Mouse (Mus musculus) neural tube, embryonic 13.5 days (tissue): ENCODE measurements at regions not wholly inside any gene's neighbourhood (a gene's known extent, or its start where the extent isn't known, plus 50 kb on each side); places are given as distances from the start of the nearest gene placed in this dataset.

ENCODE experiments used
- ATAC-seq: fragments of 200-750 bp; cut with Nextera tagmentation; 2 replicates; pipeline ENCODE4 v1.8.0; 2017; ENCODE audit warnings: low read depth, mild to moderate bottlenecking, moderate TSS enrichment, moderate library complexity
- H3K27ac ChIP-seq: fragments of 300-500 bp; sonication (generic); replicated peaks from 2 replicates; pipeline ENCODE4 v1.5.1; 2015; ENCODE audit warnings: moderate library complexity, mild to moderate bottlenecking, inconsistent platforms
- H3K27me3 ChIP-seq: fragments of 300-500 bp; sonication (generic); 2 replicates; pipeline ENCODE4 v1.6.1; 2015; ENCODE audit warnings: mild to moderate bottlenecking, inconsistent platforms
- H3K36me3 ChIP-seq: fragments of 300-500 bp; sonication (generic); 2 replicates; pipeline ENCODE4 v1.6.1; 2015; ENCODE audit warnings: mild to moderate bottlenecking, inconsistent platforms
- H3K4me1 ChIP-seq: fragments of 300-500 bp; sonication (generic); replicated peaks from 2 replicates; pipeline ENCODE4 v1.6.1; 2015; ENCODE audit warnings: inconsistent platforms
- H3K4me2 ChIP-seq: fragments of 300-500 bp; sonication (generic); 2 replicates; pipeline ENCODE4 v1.6.1; 2015; ENCODE audit warnings: inconsistent platforms, mild to moderate bottlenecking, moderate library complexity
- H3K4me3 ChIP-seq: fragments of 300-500 bp; sonication (generic); 2 replicates; pipeline ENCODE4 v1.5.1; 2015; ENCODE audit warnings: mild to moderate bottlenecking, inconsistent platforms
- H3K9ac ChIP-seq: fragments of 300-500 bp; sonication (generic); 2 replicates; pipeline ENCODE4 v1.6.1; 2015; ENCODE audit warnings: moderate library complexity, mild to moderate bottlenecking, inconsistent platforms
- H3K9me3 ChIP-seq: fragments of 300-500 bp; sonication (generic); 2 replicates; pipeline ENCODE4 v1.6.1; 2016; ENCODE audit warnings: inconsistent platforms
- WGBS: fragments of 180-500 bp; shearing (Covaris S2); methylation state at CpG from one replicate; pipeline ENCODE4 v1.1.7; 2015; 5-methylcytosine and 5-hydroxymethylcytosine counted together

- no peak for ATAC-seq
- 62% methylated on average over 8 of the region's 8 CpGs for WGBS
Observed at GRCm38 (mm10) chr9:101329032-101329824, 77.6 kb upstream of the Ppp2r3a start.

GRCm38 (mm10) chr9:101326961-101327360 lies 75.4 kb upstream of the Ppp2r3a start:
- no peaks in the 10 kb centered on the region for H3K9me3 ChIP-seq
- H3K27ac ChIP-seq: no peak overlapping the region
- H3K4me1 ChIP-seq: no peaks in the 10 kb centered on the region
- H3K9ac ChIP-seq: no peak overlapping the region
- no peaks in the 10 kb centered on the region for H3K27me3 ChIP-seq
- H3K36me3 ChIP-seq: no peaks in the 10 kb centered on the region
- H3K4me2 ChIP-seq: no peak overlapping the region
- H3K4me3 ChIP-seq: no peak overlapping the region
- 54% methylated on average over 3 of the region's 3 CpGs for WGBS
- ATAC-seq: no peak

More at GRCm38 (mm10) chr9:101329032-101329824, 77.6 kb upstream of the Ppp2r3a start:
- Histone ChIP-seq H3K27ac (no peak overlapping the region), H3K36me3 (no peaks in the 10 kb centered on the region), H3K9ac (no peak overlapping the region), H3K9me3 (no peaks in the 10 kb centered on the region), H3K4me3 (no peak overlapping the region), H3K4me2 (no peak overlapping the region), H3K27me3 (no peaks in the 10 kb centered on the region), H3K4me1 (no peaks in the 10 kb centered on the region)

GRCm38 (mm10) chr9:101314036-101314435 lies 62.4 kb upstream of the Ppp2r3a start:
- Histone ChIP-seq H3K27me3 (0 out of 2 replicates have a peak, but pooled peaks cover 4% of the 10 kb centered on the region), H3K36me3 (no peaks in the 10 kb centered on the region), H3K4me3 (no peak overlapping the region), H3K27ac (no peak overlapping the region), H3K4me1 (peaks cover 7% of the 10 kb centered on the region; the same call in 1 of the 2 replicates), H3K9ac (no peak overlapping the region), H3K9me3 (no peaks in the 10 kb centered on the region), H3K4me2 (no peak overlapping the region)
- ATAC-seq: no peak
- 43% methylated on average over 4 of the region's 4 CpGs for WGBS

GRCm38 (mm10) chr9:101306408-101306935 lies 54.9 kb upstream of the Ppp2r3a start:
- Histone ChIP-seq H3K9me3 (no peaks in the 10 kb centered on the region), H3K4me3 (no peak overlapping the region), H3K4me1 (no peaks in the 10 kb centered on the region), H3K36me3 (no peaks in the 10 kb centered on the region), H3K9ac (no peak overlapping the region), H3K27me3 (no peaks in the 10 kb centered on the region), H3K4me2 (no peak overlapping the region), H3K27ac (no peak overlapping the region)
- ATAC-seq: no peak
- 93% methylated on average over 10 of the region's 10 CpGs for WGBS

GRCm38 (mm10) chr9:101305730-101306129 lies 54.1 kb upstream of the Ppp2r3a start:
- no peak for ATAC-seq
- WGBS: 82% methylated on average over 4 of the region's 4 CpGs

More at GRCm38 (mm10) chr9:101305730-101306129, 54.1 kb upstream of the Ppp2r3a start:
- H3K9ac ChIP-seq: no peak overlapping the region
- H3K9me3 ChIP-seq: no peaks in the 10 kb centered on the region
- H3K4me1 ChIP-seq: no peaks in the 10 kb centered on the region
- no peaks in the 10 kb centered on the region for H3K27me3 ChIP-seq
- H3K4me2 ChIP-seq: no peak overlapping the region
- H3K27ac ChIP-seq: no peak overlapping the region
- no peaks in the 10 kb centered on the region for H3K36me3 ChIP-seq
- H3K4me3 ChIP-seq: no peak overlapping the region
